In the genomic region with DNA sequence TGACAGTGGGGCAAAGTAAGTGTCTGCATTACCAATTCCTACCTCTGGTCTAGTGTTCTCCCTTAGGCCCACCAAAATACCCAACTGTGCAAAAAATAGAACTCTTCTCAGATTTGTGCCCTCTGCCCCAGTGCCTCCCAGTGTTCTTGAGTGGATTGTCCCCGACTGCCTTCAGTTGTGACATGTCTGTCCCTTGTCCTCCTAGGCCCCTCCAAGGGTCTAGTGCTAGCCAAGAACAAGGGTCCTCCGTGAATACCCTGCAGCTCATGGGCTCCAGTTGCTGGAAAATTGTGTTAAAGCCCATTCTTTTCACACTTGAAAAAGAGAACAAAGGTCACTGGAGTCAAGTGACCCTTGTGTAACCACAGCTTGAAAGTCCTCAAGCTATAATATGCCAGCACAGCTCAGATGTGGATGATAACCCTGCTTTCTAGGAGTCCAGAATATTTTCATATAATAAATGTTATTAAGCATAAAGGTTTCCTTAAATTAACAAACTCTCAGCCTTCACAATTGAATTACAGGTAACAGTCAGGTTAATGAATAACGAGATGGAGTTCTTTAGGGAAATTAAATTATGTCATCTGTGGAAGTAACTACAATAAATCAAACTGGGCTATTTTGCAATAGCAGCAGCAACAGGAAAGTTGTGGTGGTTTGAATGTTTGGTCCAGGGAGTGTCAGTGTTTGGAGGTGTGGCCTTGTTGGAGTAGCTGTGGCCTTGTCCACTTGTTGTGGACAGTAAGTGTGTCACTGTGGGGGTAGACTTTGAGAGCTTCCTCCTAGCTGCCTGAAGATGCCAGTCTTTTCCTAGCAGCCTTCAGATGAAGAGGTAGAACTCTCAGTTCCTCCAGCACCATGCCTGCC, we compare ENCODE assay signal across 22 mouse cellular contexts. TPM values are rescaled to one million over a fixed set of nuclear protein-coding genes. Genes with fewer than 3 reads are reported as not detected.
DNase-seq lines count a peak whose midpoint lies in the region; ATAC-seq and TF ChIP-seq lines count a peak whose summit lies in the region.
"Had no signal": no experiment of that assay in that cellular context is flagged by ENCODE, and none has a peak within 500 bp of the region (broad histone marks: within the 10 kb centered on the region; RNA-seq: fewer than 3 reads in every experiment).

No protein-coding gene starts in this region.

- no peak overlapping the region for H3K4me2 ChIP-seq in heart, postnatal 0 days (ENCODE audit: low read depth, low read length)
- H3K4me2 ChIP-seq in stomach, embryonic 16.5 days (ENCODE audit: low read depth, low read length) = no peak overlapping the region
- no peak overlapping the region for H3K4me2 ChIP-seq in stomach, postnatal 0 days (replicated peaks; ENCODE audit: low read depth)
- H3K4me2 ChIP-seq: forebrain, embryonic 12.5 days; heart, embryonic 11.5 days; hindbrain, embryonic 15.5 days; liver, embryonic 15.5 days; midbrain, embryonic 13.5 days had no signal

- 74% methylated on average over 3 of the region's 3 CpGs for WGBS in heart, postnatal 0 days
- WGBS in stomach, embryonic 16.5 days = 63% methylated on average over 3 of the region's 3 CpGs
- 66% methylated on average over 3 of the region's 3 CpGs for WGBS in stomach, postnatal 0 days
- WGBS in large intestine, adult 2 months = 27% methylated on average over 3 of the region's 3 CpGs

- H3K9me3 ChIP-seq in heart, postnatal 0 days (replicated peaks; ENCODE audit: control insufficient read depth, low read length) = no peaks in the 10 kb centered on the region
- peaks cover 4% of the 10 kb centered on the region; the same call in 1 of the 2 replicates for H3K9me3 ChIP-seq in stomach, embryonic 16.5 days (replicated peaks; ENCODE audit: control insufficient read depth, low read length)
- H3K9me3 ChIP-seq in stomach, postnatal 0 days (ENCODE audit: control insufficient read depth, low read length) = no peaks in the 10 kb centered on the region
- H3K9me3 ChIP-seq: forebrain, embryonic 12.5 days; hindbrain, embryonic 15.5 days; liver, embryonic 15.5 days; midbrain, embryonic 13.5 days had no signal

- H3K4me1 ChIP-seq in heart, postnatal 0 days (ENCODE audit: control insufficient read depth, insufficient read depth) = peaks cover 12% of the 10 kb centered on the region; the same call in 1 of the 2 replicates
- H3K4me1 ChIP-seq in stomach, embryonic 16.5 days (ENCODE audit: control insufficient read depth, insufficient read depth, low read length) = no peaks in the 10 kb centered on the region
- no peaks in the 10 kb centered on the region for H3K4me1 ChIP-seq in stomach, postnatal 0 days (replicated peaks; ENCODE audit: control insufficient read depth, insufficient read depth)

- 0 out of 2 replicates have a peak, but pooled peaks cover 4% of the 10 kb centered on the region for H3K36me3 ChIP-seq in heart, postnatal 0 days (replicated peaks; ENCODE audit: control insufficient read depth, insufficient read depth, low read length)
- H3K36me3 ChIP-seq in stomach, embryonic 16.5 days (ENCODE audit: control insufficient read depth, insufficient read depth, low read length) = no peaks in the 10 kb centered on the region
- no peaks in the 10 kb centered on the region for H3K36me3 ChIP-seq in stomach, postnatal 0 days (ENCODE audit: control insufficient read depth, insufficient read depth, low read length)
- H3K36me3 ChIP-seq: forebrain, embryonic 12.5 days; hindbrain, embryonic 15.5 days; liver, embryonic 15.5 days; midbrain, embryonic 13.5 days had no signal

- H3K4me3 ChIP-seq in heart, postnatal 0 days (ENCODE audit: low read depth, low read length) = no peak overlapping the region
- H3K4me3 ChIP-seq in stomach, embryonic 16.5 days (replicated peaks; ENCODE audit: low read length) = no peak overlapping the region
- no peak overlapping the region for H3K4me3 ChIP-seq in stomach, postnatal 0 days (ENCODE audit: low read depth, low read length)
- H3K4me3 ChIP-seq: forebrain, embryonic 12.5 days; hindbrain, embryonic 15.5 days; left cerebral cortex, adult 2 months; liver, embryonic 15.5 days; midbrain, embryonic 13.5 days had no signal

- no peak overlapping the region for H3K9ac ChIP-seq in heart, postnatal 0 days (replicated peaks; ENCODE audit: low read depth, low read length)
- no peak overlapping the region for H3K9ac ChIP-seq in stomach, embryonic 16.5 days (ENCODE audit: low read length)
- no peak overlapping the region for H3K9ac ChIP-seq in stomach, postnatal 0 days (ENCODE audit: low read length)
- H3K9ac ChIP-seq: forebrain, embryonic 12.5 days; hindbrain, embryonic 15.5 days; liver, embryonic 15.5 days; midbrain, embryonic 13.5 days had no signal

- intact Hi-C loops in left cerebral cortex, postnatal 25 days (cut with DNase I) = no loop called here

- no peak overlapping the region for H3K27ac ChIP-seq in heart, postnatal 0 days (ENCODE audit: low read depth)
- H3K27ac ChIP-seq in stomach, embryonic 16.5 days (ENCODE audit: low read length) = peak overlapping the region; percentile 11; the same call in 1 of the 2 replicates
- H3K27ac ChIP-seq in stomach, postnatal 0 days (replicated peaks) = no peak overlapping the region
- H3K27ac ChIP-seq: forebrain, embryonic 12.5 days; hindbrain, embryonic 15.5 days; left cerebral cortex, adult 2 months; liver, embryonic 15.5 days; midbrain, embryonic 13.5 days had no signal

- TF ChIP-seq CTCF in heart, postnatal 0 days (IDR thresholded peaks at IDR 0.05; ENCODE audit: low read depth) = no peak
- TF ChIP-seq CTCF in stomach, postnatal 0 days (IDR thresholded peaks at IDR 0.05; ENCODE audit: low read depth) = no peak

- H3K27me3 ChIP-seq in heart, postnatal 0 days (ENCODE audit: control insufficient read depth, insufficient read depth, low read length) = 0 out of 2 replicates have a peak, but pooled peaks cover 3% of the 10 kb centered on the region
- peaks cover 3% of the 10 kb centered on the region; the same call in 1 of the 2 replicates for H3K27me3 ChIP-seq in stomach, embryonic 16.5 days (ENCODE audit: control insufficient read depth, insufficient read depth, low read length)
- H3K27me3 ChIP-seq in stomach, postnatal 0 days (ENCODE audit: control insufficient read depth, insufficient read depth, low read length) = no peaks in the 10 kb centered on the region

- peak; percentile 40; the same call in 1 of the 2 replicates for ATAC-seq in heart, postnatal 0 days (ENCODE audit: insufficient read depth, low read depth)
- ATAC-seq in stomach, embryonic 16.5 days (ENCODE audit: insufficient read depth, low FRiP score) = no peak
- ATAC-seq in stomach, postnatal 0 days (ENCODE audit: low FRiP score, low TSS enrichment) = no peak
- ATAC-seq: midbrain, embryonic 13.5 days had no signal

- no peak for TF ChIP-seq EP300 in heart, postnatal 0 days (IDR thresholded peaks at IDR 0.05; ENCODE audit: low read depth)
- TF ChIP-seq EP300 in stomach, postnatal 0 days (optimal IDR thresholded peaks at IDR 0.05) = no peak

- DNase-seq in heart, postnatal 0 days (ENCODE audit: low spot score) = no peak
- DNase-seq in heart, adult 18-20 months = no peak
- DNase-seq in stomach, postnatal 0 days (ENCODE audit: low spot score) = no peak
- DNase-seq in large intestine, adult 2 months (ENCODE audit: low read depth, low spot score) = peak; percentile 67
- DNase-seq in left cerebral cortex, postnatal 25 days (ENCODE audit: low spot score in 2 of 2) = no peak
- no peak for DNase-seq in right cerebral cortex, postnatal 25 days
- no peak for DNase-seq in spleen, adult 18-20 months
- DNase-seq: cerebellum, postnatal 14 days; gastrocnemius, postnatal 36 days; heart, postnatal 36 days; kidney, adult 8-10 months; right cerebral cortex, postnatal 4 days had no signal

RNA-seq across cellular contexts. Expression of gene Myog, which starts 4.2 kb away (rescaled TPM):
- not detected in 2 replicates for total RNA-seq in heart, postnatal 0 days (2014; rRNA removed; ENCODE audit: low replicate concordance)
- 0.25 and 0.31 TPM in 2 replicates for polyA plus RNA-seq in heart, postnatal 0 days (2015; fragmentation: Nextera tagmentation; extraction: Ambion mirVana)
- total RNA-seq in heart, adult 18-20 months (2021) = not detected
- 1.2 and 28.7 TPM in 2 replicates for polyA plus RNA-seq in stomach, embryonic 16.5 days (2015; fragmentation: Nextera tagmentation; extraction: Ambion mirVana)
- polyA plus RNA-seq in stomach, postnatal 0 days (2015; fragmentation: Nextera tagmentation; extraction: Ambion mirVana) = 2.7 and 5.0 TPM in 2 replicates
- not detected in 2 replicates for polyA plus RNA-seq in large intestine, adult 2 months (2012; rRNA removed)
- total RNA-seq in left cerebral cortex, postnatal 25 days (2021) = not detected
- total RNA-seq: heart, postnatal 36 days; layer of hippocampus, adult 8-10 months; left cerebral cortex, adult 2 months; megakaryocyte progenitor cell, adult 5-6 weeks; neutrophil, adult 5-6 weeks had no signal
- polyA plus RNA-seq: hindbrain, embryonic 15.5 days; midbrain, embryonic 13.5 days had no signal

RNA-seq across cellular contexts. Expression of gene Ppfia4, which starts 38.8 kb away (rescaled TPM):
- total RNA-seq in heart, postnatal 0 days (2014; rRNA removed; ENCODE audit: low replicate concordance) = 5.2 and 12.3 TPM in 2 replicates
- 6.2 and 6.4 TPM in 2 replicates for polyA plus RNA-seq in heart, postnatal 0 days (2015; fragmentation: Nextera tagmentation; extraction: Ambion mirVana)
- 1 to 10 TPM; 1.1 to 1.5 TPM for total RNA-seq in heart, adult 18-20 months (2021)
- 6.8 and 6.9 TPM in 2 replicates for polyA plus RNA-seq in stomach, embryonic 16.5 days (2015; fragmentation: Nextera tagmentation; extraction: Ambion mirVana)
- 2.8 TPM in 2 replicates for polyA plus RNA-seq in stomach, postnatal 0 days (2015; fragmentation: Nextera tagmentation; extraction: Ambion mirVana)
- 7.2 and 7.7 TPM in 2 replicates for polyA plus RNA-seq in large intestine, adult 2 months (2012; rRNA removed)
- total RNA-seq in left cerebral cortex, postnatal 25 days (2021) = 10 to 100 TPM; 43.3 to 49.4 TPM

RNA-seq across cellular contexts. Expression of gene Adora1, which starts 58.7 kb away (rescaled TPM):
- total RNA-seq in heart, postnatal 0 days (2014; rRNA removed; ENCODE audit: low replicate concordance) = 15.5 and 29.2 TPM in 2 replicates
- polyA plus RNA-seq in heart, postnatal 0 days (2015; fragmentation: Nextera tagmentation; extraction: Ambion mirVana) = 11.7 and 12.9 TPM in 2 replicates
- 10 to 100 TPM in 1 of 2 experiments, 1 to 10 TPM in 1; 7.1 to 12.8 TPM for total RNA-seq in heart, adult 18-20 months (2021)
- 15.3 and 22.3 TPM in 2 replicates for polyA plus RNA-seq in stomach, embryonic 16.5 days (2015; fragmentation: Nextera tagmentation; extraction: Ambion mirVana)
- polyA plus RNA-seq in stomach, postnatal 0 days (2015; fragmentation: Nextera tagmentation; extraction: Ambion mirVana) = 11.2 and 11.4 TPM in 2 replicates
- 1.4 and 1.9 TPM in 2 replicates for polyA plus RNA-seq in large intestine, adult 2 months (2012; rRNA removed)
- total RNA-seq in left cerebral cortex, postnatal 25 days (2021) = 100 to 1,000 TPM; 195 to 200 TPM
- total RNA-seq: megakaryocyte progenitor cell, adult 5-6 weeks; neutrophil, adult 5-6 weeks had no signal
